Mouse (Mus musculus) neural tube, embryonic 14.5 days (tissue): ENCODE measurements around the gene Jup. TPM values are rescaled to one million over a fixed set of nuclear protein-coding genes. Genes with fewer than 3 reads are reported as not detected.
"Not testable (repeated sequence)": the region's sequence is repeated elsewhere in the genome, so short reads cannot be mapped to it uniquely, and the experiment has no call there.

Source experiments
- ATAC-seq: fragments of 200-750 bp; cut with Nextera tagmentation; 2 replicates; pipeline ENCODE4 v1.8.0; 2017; ENCODE audit warnings: low read depth, mild to moderate bottlenecking, moderate TSS enrichment, moderate library complexity
- H3K27ac ChIP-seq: fragments of 300-500 bp; sonication (generic); 2 replicates; pipeline ENCODE4 v1.5.1; 2014; ENCODE audit warnings: low read depth, mild to moderate bottlenecking, control low read depth, low read length, moderate library complexity, mixed read lengths
- H3K27me3 ChIP-seq: fragments of 300-500 bp; sonication (generic); 2 replicates; pipeline ENCODE4 v1.6.1; 2014; ENCODE audit warnings: low read length; ENCODE audit not compliant: control insufficient read depth, insufficient read depth
- H3K36me3 ChIP-seq: fragments of 300-500 bp; sonication (generic); 2 replicates; pipeline ENCODE4 v1.6.1; 2014; ENCODE audit warnings: low read length, mixed read lengths; ENCODE audit not compliant: control insufficient read depth, insufficient read depth
- H3K4me1 ChIP-seq: fragments of 300-500 bp; sonication (generic); 2 replicates; pipeline ENCODE4 v1.6.1; 2014; ENCODE audit warnings: low read length; ENCODE audit not compliant: control insufficient read depth, insufficient read depth
- H3K4me2 ChIP-seq: fragments of 300-500 bp; sonication (generic); 2 replicates; pipeline ENCODE4 v1.6.1; 2014; ENCODE audit warnings: mild to moderate bottlenecking, low read depth, low read length, control low read depth
- H3K4me3 ChIP-seq: fragments of 300-500 bp; sonication (generic); 2 replicates; pipeline ENCODE4 v1.5.1; 2014; ENCODE audit warnings: low read depth, low read length, control low read depth, mixed read lengths
- H3K9ac ChIP-seq: fragments of 300-500 bp; sonication (generic); replicated peaks from 2 replicates; pipeline ENCODE4 v1.6.1; 2014; ENCODE audit warnings: low read depth, mild to moderate bottlenecking, control low read depth, low read length, mixed read lengths
- H3K9me3 ChIP-seq: fragments of 300-500 bp; sonication (generic); 2 replicates; pipeline ENCODE4 v1.6.1; 2016; ENCODE audit warnings: low read length; ENCODE audit not compliant: control insufficient read depth
- WGBS: fragments of 180-500 bp; shearing (Covaris S2); extraction: QIAGEN DNeasy Blood & Tissue Kit; methylation state at CpG from one replicate; pipeline ENCODE4 v1.1.7; 2014; 5-methylcytosine and 5-hydroxymethylcytosine counted together
- polyA plus RNA-seq: library from polyadenylated mRNA; unstranded; fragments of >200 nt; fragmentation: Nextera tagmentation; extraction: Ambion mirVana; gene quantifications from 2 replicates; pipeline ENCODE4 v1.2.1, GENCODE M21; 2014

Gene Jup
- polyA plus RNA-seq, 1 experiment from 2014 or later: 43.0 TPM

- ATAC-seq: no peak
- Histone ChIP-seq H3K9ac (no peak overlapping the region), H3K36me3 (peaks cover 25% of the 10 kb centered on the region), H3K4me2 (no peak overlapping the region), H3K4me3 (no peak overlapping the region), H3K4me1 (no peaks in the 10 kb centered on the region), H3K27me3 (no peaks in the 10 kb centered on the region), H3K27ac (no peak overlapping the region), H3K9me3 (no peaks in the 10 kb centered on the region)
- 59% methylated on average over 4 of the region's 4 CpGs for WGBS
Measured at GRCm38 (mm10) chr11:100376005-100376404, 21.6 kb downstream of the Jup start.

- ATAC-seq: no peak
- WGBS: 92% methylated on average over 9 of the region's 9 CpGs
Measured at GRCm38 (mm10) chr11:100375127-100375526, 22.4 kb downstream of the Jup start.

GRCm38 (mm10) chr11:100371981-100372558 lies 25.5 kb downstream of the Jup start:
- no peak overlapping the region for H3K27ac ChIP-seq
- ATAC-seq: no peak

More at GRCm38 (mm10) chr11:100375127-100375526, 22.4 kb downstream of the Jup start:
- no peaks in the 10 kb centered on the region for H3K9me3 ChIP-seq
- no peaks in the 10 kb centered on the region for H3K4me1 ChIP-seq
- no peaks in the 10 kb centered on the region for H3K27me3 ChIP-seq
- peaks cover 26% of the 10 kb centered on the region for H3K36me3 ChIP-seq
- H3K9ac ChIP-seq: no peak overlapping the region
- no peak overlapping the region for H3K27ac ChIP-seq
- H3K4me3 ChIP-seq: no peak overlapping the region
- H3K4me2 ChIP-seq: no peak overlapping the region

GRCm38 (mm10) chr11:100369822-100370221 lies 27.7 kb downstream of the Jup start:
- H3K9me3 ChIP-seq: no peaks in the 10 kb centered on the region
- H3K27me3 ChIP-seq: no peaks in the 10 kb centered on the region
- peaks cover 5% of the 10 kb centered on the region; the same call in 1 of the 2 replicates for H3K36me3 ChIP-seq
- no peak overlapping the region for H3K4me2 ChIP-seq
- H3K9ac ChIP-seq: no peak overlapping the region
- 86% methylated on average over 8 of the region's 8 CpGs for WGBS
- no peak for ATAC-seq
- no peaks in the 10 kb centered on the region for H3K4me1 ChIP-seq
- H3K4me3 ChIP-seq: no peak overlapping the region
- H3K27ac ChIP-seq: no peak overlapping the region

More at GRCm38 (mm10) chr11:100371981-100372558, 25.5 kb downstream of the Jup start:
- WGBS: 66% methylated on average over 7 of the region's 8 CpGs
- Histone ChIP-seq H3K4me2 (no peak overlapping the region), H3K4me1 (no peaks in the 10 kb centered on the region), H3K36me3 (peaks cover 11% of the 10 kb centered on the region; the same call in 1 of the 2 replicates), H3K27me3 (no peaks in the 10 kb centered on the region), H3K9me3 (no peaks in the 10 kb centered on the region), H3K9ac (no peak overlapping the region), H3K4me3 (no peak overlapping the region)

- Histone ChIP-seq H3K9ac (no peak overlapping the region), H3K9me3 (no peaks in the 10 kb centered on the region), H3K4me1 (no peaks in the 10 kb centered on the region), H3K27ac (no peak overlapping the region), H3K4me2 (no peak overlapping the region), H3K27me3 (no peaks in the 10 kb centered on the region), H3K4me3 (no peak overlapping the region), H3K36me3 (peaks cover 5% of the 10 kb centered on the region; the same call in 1 of the 2 replicates)
- 72% methylated on average over 7 of the region's 7 CpGs for WGBS
- no peak for ATAC-seq
Measured at GRCm38 (mm10) chr11:100369145-100369544, 28.4 kb downstream of the Jup start.

- H3K4me2 ChIP-seq: no peak overlapping the region
- no peak overlapping the region for H3K27ac ChIP-seq
- H3K4me1 ChIP-seq: no peaks in the 10 kb centered on the region
- 0 out of 2 replicates have a peak, but pooled peaks cover 3% of the 10 kb centered on the region for H3K27me3 ChIP-seq
- no peak for ATAC-seq
- H3K9ac ChIP-seq: no peak overlapping the region
- no peaks in the 10 kb centered on the region for H3K9me3 ChIP-seq
- H3K4me3 ChIP-seq: no peak overlapping the region
- 29% methylated on average over 12 of the region's 12 CpGs for WGBS
- H3K36me3 ChIP-seq: no peaks in the 10 kb centered on the region
Measured at GRCm38 (mm10) chr11:100362979-100363562, 34.5 kb downstream of the Jup start.

- 17% methylated on average over 8 of the region's 8 CpGs for WGBS
- no peak overlapping the region for H3K9ac ChIP-seq
- H3K36me3 ChIP-seq: no peaks in the 10 kb centered on the region
- peak; percentile 74; the same call in 1 of the 2 replicates for ATAC-seq
- H3K27ac ChIP-seq: no peak overlapping the region
- no peaks in the 10 kb centered on the region for H3K4me1 ChIP-seq
- no peaks in the 10 kb centered on the region for H3K9me3 ChIP-seq
- 0 out of 2 replicates have a peak, but pooled peaks cover 3% of the 10 kb centered on the region for H3K27me3 ChIP-seq
- H3K4me2 ChIP-seq: no peak overlapping the region
- no peak overlapping the region for H3K4me3 ChIP-seq
Measured at GRCm38 (mm10) chr11:100362209-100362978, 35.2 kb downstream of the Jup start.

GRCm38 (mm10) chr11:100361059-100361458 lies 36.5 kb downstream of the Jup start:
- H3K9ac ChIP-seq, H3K27ac ChIP-seq, H3K4me2 ChIP-seq, H3K27me3 ChIP-seq, H3K4me1 ChIP-seq, H3K4me3 ChIP-seq, H3K9me3 ChIP-seq, ATAC-seq, H3K36me3 ChIP-seq: not testable (repeated sequence)
- WGBS: no CpG with 5 or more reads among the region's 13 CpGs

GRCm38 (mm10) chr11:100360175-100360574 lies 37.4 kb downstream of the Jup start:
- Histone ChIP-seq H3K4me1 (peaks cover 4% of the 10 kb centered on the region; the same call in 1 of the 2 replicates), H3K9ac (no peak overlapping the region), H3K9me3 (no peaks in the 10 kb centered on the region), H3K4me2 (no peak overlapping the region), H3K4me3 (no peak overlapping the region), H3K27me3 (0 out of 2 replicates have a peak, but pooled peaks cover 5% of the 10 kb centered on the region), H3K36me3 (no peaks in the 10 kb centered on the region), H3K27ac (no peak overlapping the region)
- no peak for ATAC-seq
- 89% methylated on average over 6 of the region's 6 CpGs for WGBS
